20 mouse cellular contexts compared by ENCODE assay signal in the genomic region with DNA sequence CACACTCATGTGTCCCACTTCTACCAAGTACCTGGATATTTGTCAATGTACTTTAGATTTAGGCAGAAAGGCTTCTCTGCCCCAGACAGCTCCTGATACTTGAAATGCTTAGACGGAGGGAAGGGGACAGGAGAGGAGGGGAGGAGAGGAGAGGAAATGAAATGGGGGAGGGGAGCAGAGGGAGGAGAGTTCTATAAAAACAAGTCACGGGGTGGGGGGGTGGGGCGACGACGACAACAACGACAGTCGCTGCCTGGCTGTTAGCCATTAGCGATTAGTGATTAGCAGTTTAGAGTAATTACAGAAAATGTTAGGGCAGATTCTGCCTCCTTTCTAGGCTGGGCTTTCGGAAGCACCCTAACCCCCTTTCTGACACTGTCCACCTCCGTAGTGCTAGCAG. TPM values are rescaled to one million over a fixed set of nuclear protein-coding genes. Genes with fewer than 3 reads are reported as not detected.
DNase-seq lines count a peak whose midpoint lies in the region; ATAC-seq and TF ChIP-seq lines count a peak whose summit lies in the region.
"Had no signal": no experiment of that assay in that cellular context is flagged by ENCODE, and none has a peak within 500 bp of the region (broad histone marks: within the 10 kb centered on the region; RNA-seq: fewer than 3 reads in every experiment).

No protein-coding gene starts in this region.

- peak; percentile 50 for ATAC-seq in forebrain, embryonic 13.5 days
- ATAC-seq in forebrain, embryonic 11.5 days (replicated peaks; ENCODE audit: low FRiP score): no peak
- no peak for ATAC-seq in hindbrain, embryonic 14.5 days (ENCODE audit: low FRiP score)
- no peak for ATAC-seq in liver, embryonic 11.5 days (replicated peaks; ENCODE audit: low FRiP score)
- ATAC-seq in kidney, postnatal 0 days (replicated peaks; ENCODE audit: low FRiP score, low read depth): no peak
- ATAC-seq: intestine, embryonic 16.5 days had no signal

- TF ChIP-seq POLR2A in liver, adult 2 months (IDR thresholded peaks at IDR 0.05; ENCODE audit: extremely low read depth, insufficient read depth, low read length): no peak

- no peak for DNase-seq in forebrain, embryonic 11.5 days (ENCODE audit: low spot score)
- DNase-seq in hindbrain, embryonic 14.5 days (ENCODE audit: low spot score): peak; percentile 23
- no peak for DNase-seq in hindbrain, embryonic 10.5 days (ENCODE audit: low spot score)
- no peak for DNase-seq in liver, adult 2 months (ENCODE audit: extremely low read depth, low read depth, low spot score)
- DNase-seq in liver, embryonic 11.5 days (ENCODE audit: low spot score): no peak
- DNase-seq in kidney, postnatal 0 days (ENCODE audit: low spot score): peak; percentile 18
- no peak for DNase-seq in cerebellum, postnatal 10 days
- DNase-seq: cerebellum, adult 9-11 months; gastrocnemius, postnatal 14 days; right cerebral cortex, postnatal 14 days had no signal

- H3K36me3 ChIP-seq in forebrain, embryonic 13.5 days (ENCODE audit: poor library complexity, severe bottlenecking): no peaks in the 10 kb centered on the region
- H3K36me3 ChIP-seq in forebrain, embryonic 11.5 days (ENCODE audit: control insufficient read depth, insufficient read depth, low read length): no peaks in the 10 kb centered on the region
- H3K36me3 ChIP-seq in hindbrain, embryonic 14.5 days (replicated peaks; ENCODE audit: control insufficient read depth, insufficient read depth): no peaks in the 10 kb centered on the region
- H3K36me3 ChIP-seq in hindbrain, embryonic 10.5 days: no peaks in the 10 kb centered on the region
- H3K36me3 ChIP-seq in liver, adult 2 months (ENCODE audit: control insufficient read depth, insufficient read depth, low read length): no peaks in the 10 kb centered on the region
- H3K36me3 ChIP-seq in liver, embryonic 11.5 days (ENCODE audit: control insufficient read depth, insufficient read depth, low read length): no peaks in the 10 kb centered on the region
- no peaks in the 10 kb centered on the region for H3K36me3 ChIP-seq in kidney, postnatal 0 days (ENCODE audit: insufficient read depth, low read length)
- H3K36me3 ChIP-seq: hindbrain, embryonic 15.5 days; liver, embryonic 15.5 days; midbrain, embryonic 12.5 days; neural tube, embryonic 13.5 days had no signal

- no peak for TF ChIP-seq CTCF in liver, adult 2 months (IDR thresholded peaks at IDR 0.05; ENCODE audit: low read depth, low read length)
- TF ChIP-seq CTCF in kidney, postnatal 0 days (IDR thresholded peaks at IDR 0.05; ENCODE audit: low read depth): no peak

- no peak overlapping the region for H3K9ac ChIP-seq in forebrain, embryonic 13.5 days
- no peak overlapping the region for H3K9ac ChIP-seq in forebrain, embryonic 11.5 days (ENCODE audit: low read length)
- no peak overlapping the region for H3K9ac ChIP-seq in hindbrain, embryonic 14.5 days
- H3K9ac ChIP-seq in liver, adult 2 months (ENCODE audit: low read depth, low read length): no peak overlapping the region
- no peak overlapping the region for H3K9ac ChIP-seq in liver, embryonic 11.5 days (ENCODE audit: low read depth, low read length)
- H3K9ac ChIP-seq in kidney, postnatal 0 days (ENCODE audit: low read depth, low read length): no peak overlapping the region
- H3K9ac ChIP-seq: hindbrain, embryonic 15.5 days; liver, embryonic 15.5 days; midbrain, embryonic 12.5 days; neural tube, embryonic 13.5 days had no signal

- H3K9me3 ChIP-seq in forebrain, embryonic 13.5 days (replicated peaks): no peaks in the 10 kb centered on the region
- no peaks in the 10 kb centered on the region for H3K9me3 ChIP-seq in forebrain, embryonic 11.5 days (ENCODE audit: control insufficient read depth, low read length)
- H3K9me3 ChIP-seq in hindbrain, embryonic 14.5 days (ENCODE audit: control insufficient read depth, low read length): no peaks in the 10 kb centered on the region
- H3K9me3 ChIP-seq in hindbrain, embryonic 10.5 days: no peaks in the 10 kb centered on the region
- H3K9me3 ChIP-seq in liver, embryonic 11.5 days (ENCODE audit: control insufficient read depth, low read length): no peaks in the 10 kb centered on the region
- no peaks in the 10 kb centered on the region for H3K9me3 ChIP-seq in kidney, postnatal 0 days (replicated peaks; ENCODE audit: low read length)
- H3K9me3 ChIP-seq: hindbrain, embryonic 15.5 days; liver, embryonic 15.5 days; midbrain, embryonic 12.5 days; neural tube, embryonic 13.5 days had no signal

- WGBS in forebrain, embryonic 13.5 days: 10% methylated on average over 9 of the region's 10 CpGs
- 15% methylated on average over 10 of the region's 10 CpGs for WGBS in forebrain, embryonic 11.5 days
- WGBS in hindbrain, embryonic 14.5 days: 25% methylated on average over 10 of the region's 10 CpGs
- 20% methylated on average over 10 of the region's 10 CpGs for WGBS in hindbrain, embryonic 10.5 days
- WGBS in liver, adult 2 months: 22% methylated on average over 10 of the region's 10 CpGs
- WGBS in liver, embryonic 11.5 days: 17% methylated on average over 10 of the region's 10 CpGs
- 10% methylated on average over 10 of the region's 10 CpGs for WGBS in kidney, postnatal 0 days

- peaks cover 9% of the 10 kb centered on the region for H3K4me1 ChIP-seq in forebrain, embryonic 13.5 days
- no peaks in the 10 kb centered on the region for H3K4me1 ChIP-seq in forebrain, embryonic 11.5 days (replicated peaks; ENCODE audit: control insufficient read depth, insufficient read depth, low read length)
- H3K4me1 ChIP-seq in hindbrain, embryonic 14.5 days (replicated peaks; ENCODE audit: control insufficient read depth, insufficient read depth, low read length): no peaks in the 10 kb centered on the region
- H3K4me1 ChIP-seq in hindbrain, embryonic 10.5 days (replicated peaks): peaks cover 13% of the 10 kb centered on the region
- H3K4me1 ChIP-seq in liver, adult 2 months (ENCODE audit: control insufficient read depth, insufficient read depth, low read length): peaks cover 30% of the 10 kb centered on the region
- no peaks in the 10 kb centered on the region for H3K4me1 ChIP-seq in liver, embryonic 11.5 days (replicated peaks; ENCODE audit: control insufficient read depth, insufficient read depth, low read length)
- H3K4me1 ChIP-seq in kidney, postnatal 0 days (replicated peaks; ENCODE audit: insufficient read depth, low read length): no peaks in the 10 kb centered on the region
- H3K4me1 ChIP-seq: hindbrain, embryonic 15.5 days; midbrain, embryonic 12.5 days had no signal

- H3K27ac ChIP-seq in forebrain, embryonic 13.5 days: no peak overlapping the region
- H3K27ac ChIP-seq in forebrain, embryonic 11.5 days (ENCODE audit: low read depth, low read length): no peak overlapping the region
- no peak overlapping the region for H3K27ac ChIP-seq in hindbrain, embryonic 14.5 days
- no peak overlapping the region for H3K27ac ChIP-seq in hindbrain, embryonic 10.5 days
- H3K27ac ChIP-seq in liver, adult 2 months (replicated peaks; ENCODE audit: insufficient read depth, low read depth, low read length): peak overlapping the region; percentile 49
- no peak overlapping the region for H3K27ac ChIP-seq in liver, embryonic 11.5 days (ENCODE audit: low read depth, low read length)
- 0 out of 2 replicates have a peak overlapping the region, but pooled peaks have one; percentile 1 for H3K27ac ChIP-seq in kidney, postnatal 0 days
- H3K27ac ChIP-seq: hindbrain, embryonic 15.5 days; liver, embryonic 15.5 days; midbrain, embryonic 12.5 days; neural tube, embryonic 13.5 days; stomach, postnatal 0 days had no signal

- peaks cover 5% of the 10 kb centered on the region; the same call in 1 of the 2 replicates for H3K27me3 ChIP-seq in forebrain, embryonic 13.5 days
- no peaks in the 10 kb centered on the region for H3K27me3 ChIP-seq in forebrain, embryonic 11.5 days (ENCODE audit: control insufficient read depth, insufficient read depth, low read length)
- H3K27me3 ChIP-seq in hindbrain, embryonic 14.5 days (ENCODE audit: control insufficient read depth, insufficient read depth, low read length): no peaks in the 10 kb centered on the region; the same call in 1 of the 2 replicates
- peaks cover 7% of the 10 kb centered on the region for H3K27me3 ChIP-seq in hindbrain, embryonic 10.5 days (ENCODE audit: insufficient read depth, poor library complexity, severe bottlenecking)
- H3K27me3 ChIP-seq in liver, adult 2 months (ENCODE audit: control insufficient read depth, insufficient read depth, low read length): no peaks in the 10 kb centered on the region
- H3K27me3 ChIP-seq in liver, embryonic 11.5 days (replicated peaks; ENCODE audit: control insufficient read depth, insufficient read depth, low read length): peaks cover 3% of the 10 kb centered on the region; the same call in 1 of the 2 replicates
- no peaks in the 10 kb centered on the region for H3K27me3 ChIP-seq in kidney, postnatal 0 days (ENCODE audit: insufficient read depth, low read length)
- H3K27me3 ChIP-seq: hindbrain, embryonic 15.5 days; liver, embryonic 15.5 days; midbrain, embryonic 12.5 days had no signal

- H3K79me2 ChIP-seq in liver, adult 2 months (ENCODE audit: control insufficient read depth, insufficient read depth, low read length): no peaks in the 10 kb centered on the region

- peak overlapping the region; percentile 25 for H3K4me2 ChIP-seq in forebrain, embryonic 13.5 days
- H3K4me2 ChIP-seq in forebrain, embryonic 11.5 days (ENCODE audit: low read depth, low read length, severe bottlenecking): no peak overlapping the region
- no peak overlapping the region for H3K4me2 ChIP-seq in hindbrain, embryonic 14.5 days (replicated peaks)
- no peak overlapping the region for H3K4me2 ChIP-seq in liver, embryonic 11.5 days
- no peak overlapping the region for H3K4me2 ChIP-seq in kidney, postnatal 0 days (ENCODE audit: low read length)
- H3K4me2 ChIP-seq: hindbrain, embryonic 15.5 days; liver, embryonic 15.5 days; midbrain, embryonic 12.5 days; neural tube, embryonic 13.5 days had no signal

- no peak overlapping the region for H3K4me3 ChIP-seq in forebrain, embryonic 13.5 days
- no peak overlapping the region for H3K4me3 ChIP-seq in forebrain, embryonic 11.5 days (ENCODE audit: low read depth, low read length)
- no peak overlapping the region for H3K4me3 ChIP-seq in hindbrain, embryonic 14.5 days (replicated peaks; ENCODE audit: low read length)
- H3K4me3 ChIP-seq in hindbrain, embryonic 10.5 days: no peak overlapping the region
- H3K4me3 ChIP-seq in liver, adult 2 months (ENCODE audit: insufficient read depth, low read depth, low read length): no peak overlapping the region
- no peak overlapping the region for H3K4me3 ChIP-seq in liver, embryonic 11.5 days (ENCODE audit: low read depth, low read length)
- no peak overlapping the region for H3K4me3 ChIP-seq in kidney, postnatal 0 days (replicated peaks; ENCODE audit: low read depth, low read length)
- H3K4me3 ChIP-seq: hindbrain, embryonic 15.5 days; liver, embryonic 15.5 days; midbrain, embryonic 12.5 days; neural tube, embryonic 13.5 days had no signal

RNA-seq across cellular contexts. Expression of a gene that starts 15.1 kb away (rescaled TPM):
- polyA plus RNA-seq in forebrain, embryonic 13.5 days (2015; fragmentation: Nextera tagmentation; extraction: Ambion mirVana): 0.26 and 0.30 TPM in 2 replicates
- polyA plus RNA-seq in forebrain, embryonic 11.5 days (2014; fragmentation: Nextera tagmentation; extraction: Ambion mirVana): 0.29 and 0.49 TPM in 2 replicates
- 0.16 and 0.47 TPM in 2 replicates for polyA plus RNA-seq in hindbrain, embryonic 14.5 days (2014; fragmentation: Nextera tagmentation; extraction: Ambion mirVana)
- polyA plus RNA-seq in hindbrain, embryonic 10.5 days (2016; fragmentation: Nextera tagmentation; extraction: Ambion mirVana): 0.24 and 0.78 TPM in 2 replicates
- total RNA-seq in liver, adult 2 months (2014; rRNA removed): 0.27 TPM in 1 of 2 replicates, not detected in the other
- polyA plus RNA-seq in liver, adult 2 months (2012; rRNA removed): not detected in 2 replicates
- 0.08 and 0.53 TPM in 2 replicates for polyA plus RNA-seq in liver, embryonic 11.5 days (2014; fragmentation: Nextera tagmentation; extraction: Ambion mirVana)
- 8.0 and 8.2 TPM in 2 replicates for polyA plus RNA-seq in kidney, postnatal 0 days (2015; fragmentation: Nextera tagmentation; extraction: Ambion mirVana)
- total RNA-seq: CH12.LX had no signal

RNA-seq across cellular contexts. Expression of a gene that starts 43.5 kb away (rescaled TPM):
- not detected in 2 replicates for polyA plus RNA-seq in forebrain, embryonic 13.5 days (2015; fragmentation: Nextera tagmentation; extraction: Ambion mirVana)
- polyA plus RNA-seq in forebrain, embryonic 11.5 days (2014; fragmentation: Nextera tagmentation; extraction: Ambion mirVana): not detected in 2 replicates
- not detected in 2 replicates for polyA plus RNA-seq in hindbrain, embryonic 14.5 days (2014; fragmentation: Nextera tagmentation; extraction: Ambion mirVana)
- 0.14 TPM in 1 of 2 replicates, not detected in the other for polyA plus RNA-seq in hindbrain, embryonic 10.5 days (2016; fragmentation: Nextera tagmentation; extraction: Ambion mirVana)
- total RNA-seq in liver, adult 2 months (2014; rRNA removed): 213 and 244 TPM in 2 replicates
- 301 and 313 TPM in 2 replicates for polyA plus RNA-seq in liver, adult 2 months (2012; rRNA removed)
- polyA plus RNA-seq in liver, embryonic 11.5 days (2014; fragmentation: Nextera tagmentation; extraction: Ambion mirVana): 1.0 and 1.2 TPM in 2 replicates
- polyA plus RNA-seq in kidney, postnatal 0 days (2015; fragmentation: Nextera tagmentation; extraction: Ambion mirVana): 6.2 and 7.1 TPM in 2 replicates
- total RNA-seq: CH12.LX; left cerebral cortex, postnatal 14 days had no signal
- polyA plus RNA-seq: heart, postnatal 0 days; midbrain, embryonic 12.5 days; neural tube, embryonic 13.5 days had no signal

Comparison
In these comparisons a context has a peak if more than half of its experiments do, and no peak if none do; other contexts are left out.
1. H3K27ac ChIP-seq: peak in liver, adult 2 months (single experiment) and kidney, postnatal 0 days (single experiment); none in forebrain, embryonic 13.5 days (single experiment), forebrain, embryonic 11.5 days (single experiment), hindbrain, embryonic 14.5 days (single experiment), hindbrain, embryonic 10.5 days (single experiment) and liver, embryonic 11.5 days (single experiment).
2. DNase-seq: peak in hindbrain, embryonic 14.5 days (single experiment) and kidney, postnatal 0 days (single experiment); none in forebrain, embryonic 11.5 days (single experiment), hindbrain, embryonic 10.5 days (single experiment), liver, adult 2 months (single experiment), liver, embryonic 11.5 days (single experiment) and cerebellum, postnatal 10 days (0 of 2).
3. RNA of a gene that starts 43.5 kb away (polyA plus RNA-seq): 301 to 313 TPM in liver, adult 2 months; 6.2 to 7.1 TPM in kidney, postnatal 0 days, 1.0 to 1.2 TPM in liver, embryonic 11.5 days, not detected in forebrain, embryonic 11.5 days, not detected in forebrain, embryonic 13.5 days, not detected in hindbrain, embryonic 14.5 days and 0.14 TPM in hindbrain, embryonic 10.5 days; every median in the first group is over 10 times any median in the second.